Mouse (Mus musculus) heart, embryonic 12.5 days (tissue): ENCODE data around the gene Lfng. TPM values are rescaled to one million over a fixed set of nuclear protein-coding genes. Genes with fewer than 3 reads are reported as not detected.

Experiments used
- ATAC-seq: fragments of 200-750 bp; cut with Nextera tagmentation; 2 replicates; pipeline ENCODE4 v1.8.0; 2017; ENCODE audit warnings: moderate TSS enrichment, moderate library complexity; ENCODE audit not compliant: insufficient number of reproducible peaks, low FRiP score
- H3K27ac ChIP-seq: fragments of 300-500 bp; sonication (generic); 2 replicates; pipeline ENCODE4 v1.5.1; 2016; ENCODE audit warnings: mild to moderate bottlenecking, moderate library complexity; ENCODE audit not compliant: poor library complexity, severe bottlenecking
- H3K27me3 ChIP-seq: fragments of 300-500 bp; sonication (generic); replicated peaks from 2 replicates; pipeline ENCODE4 v1.6.1; 2016; ENCODE audit warnings: mild to moderate bottlenecking, moderate library complexity
- H3K36me3 ChIP-seq: fragments of 300-500 bp; sonication (generic); 2 replicates; pipeline ENCODE4 v1.6.1; 2016; ENCODE audit warnings: mild to moderate bottlenecking, moderate library complexity
- H3K4me1 ChIP-seq: fragments of 300-500 bp; sonication (generic); replicated peaks from 2 replicates; pipeline ENCODE4 v1.6.1; 2016; ENCODE audit warnings: mild to moderate bottlenecking
- H3K4me2 ChIP-seq: fragments of 300-500 bp; sonication (generic); 2 replicates; pipeline ENCODE4 v1.6.1; 2016; ENCODE audit warnings: mild to moderate bottlenecking, moderate library complexity
- H3K4me3 ChIP-seq: fragments of 300-500 bp; sonication (generic); 2 replicates; pipeline ENCODE4 v1.5.1; 2016; ENCODE audit warnings: mild to moderate bottlenecking
- H3K9ac ChIP-seq: fragments of 300-500 bp; sonication (generic); 2 replicates; pipeline ENCODE4 v1.6.1; 2016; ENCODE audit warnings: mild to moderate bottlenecking, moderate library complexity
- H3K9me3 ChIP-seq: fragments of 300-500 bp; sonication (generic); replicated peaks from 2 replicates; pipeline ENCODE4 v1.6.1; 2016; ENCODE audit warnings: mild to moderate bottlenecking, moderate library complexity
- WGBS: fragments of 180-500 bp; shearing (Covaris S2); methylation state at CpG from one replicate; pipeline ENCODE4 v1.1.7; 2016; 5-methylcytosine and 5-hydroxymethylcytosine counted together
- polyA plus RNA-seq: library from polyadenylated mRNA; unstranded; fragments of >200 nt; fragmentation: Nextera tagmentation; extraction: Ambion mirVana; gene quantifications from 2 replicates; pipeline ENCODE4 v1.2.1, GENCODE M21; 2016

Gene Lfng
- polyA plus RNA-seq, 1 experiment from 2014 or later: 2.9 TPM

- Histone ChIP-seq H3K27me3 (peaks cover 18% of the 10 kb centered on the region), H3K4me2 (no peak overlapping the region), H3K27ac (no peak overlapping the region), H3K4me1 (peaks cover 10% of the 10 kb centered on the region), H3K36me3 (0 out of 2 replicates have a peak, but pooled peaks cover 1% of the 10 kb centered on the region), H3K4me3 (no peak overlapping the region), H3K9me3 (no peaks in the 10 kb centered on the region), H3K9ac (no peak overlapping the region)
- ATAC-seq: no peak
- WGBS: 79% methylated on average over 6 of the region's 6 CpGs
Measured at GRCm38 (mm10) chr5:140616110-140616503, 9.0 kb downstream of the Lfng start.

- ATAC-seq: no peak
- Histone ChIP-seq H3K36me3 (peaks cover 7% of the 10 kb centered on the region; the same call in 1 of the 2 replicates), H3K9ac (no peak overlapping the region), H3K27me3 (peaks cover 17% of the 10 kb centered on the region), H3K4me2 (no peak overlapping the region), H3K27ac (no peak overlapping the region), H3K9me3 (no peaks in the 10 kb centered on the region), H3K4me3 (no peak overlapping the region), H3K4me1 (peaks cover 4% of the 10 kb centered on the region)
- WGBS: 62% methylated on average over 9 of the region's 9 CpGs
Measured at GRCm38 (mm10) chr5:140616691-140617090, 9.6 kb downstream of the Lfng start.

GRCm38 (mm10) chr5:140617714-140618113 is 10.6 kb downstream of the Lfng start:
- H3K9me3 ChIP-seq: no peaks in the 10 kb centered on the region
- H3K4me3 ChIP-seq: no peak overlapping the region
- H3K9ac ChIP-seq: no peak overlapping the region
- peaks cover 17% of the 10 kb centered on the region for H3K36me3 ChIP-seq
- no peak overlapping the region for H3K27ac ChIP-seq
- WGBS: 65% methylated on average over 5 of the region's 5 CpGs
- H3K27me3 ChIP-seq: peaks cover 7% of the 10 kb centered on the region
- no peaks in the 10 kb centered on the region; the same call in 1 of the 2 replicates for H3K4me1 ChIP-seq
- no peak for ATAC-seq
- no peak overlapping the region for H3K4me2 ChIP-seq

GRCm38 (mm10) chr5:140619151-140619771 is 12.1 kb downstream of the Lfng start:
- H3K9ac ChIP-seq: no peak overlapping the region
- H3K9me3 ChIP-seq: no peaks in the 10 kb centered on the region
- no peak overlapping the region for H3K4me2 ChIP-seq
- H3K4me3 ChIP-seq: no peak overlapping the region
- no peak for ATAC-seq
- no peaks in the 10 kb centered on the region; the same call in 1 of the 2 replicates for H3K4me1 ChIP-seq
- no peak overlapping the region for H3K27ac ChIP-seq
- no peaks in the 10 kb centered on the region for H3K27me3 ChIP-seq
- 20% methylated on average over 6 of the region's 6 CpGs for WGBS
- H3K36me3 ChIP-seq: peaks cover 31% of the 10 kb centered on the region

GRCm38 (mm10) chr5:140619895-140620736 is 13.0 kb downstream of the Lfng start:
- H3K4me2 ChIP-seq: no peak overlapping the region
- H3K27ac ChIP-seq: no peak overlapping the region
- no peak overlapping the region for H3K9ac ChIP-seq
- no peaks in the 10 kb centered on the region; the same call in 1 of the 2 replicates for H3K4me1 ChIP-seq
- WGBS: 59% methylated on average over 7 of the region's 7 CpGs
- no peaks in the 10 kb centered on the region for H3K27me3 ChIP-seq
- no peak overlapping the region for H3K4me3 ChIP-seq
- peaks cover 40% of the 10 kb centered on the region for H3K36me3 ChIP-seq
- no peaks in the 10 kb centered on the region for H3K9me3 ChIP-seq
- no peak for ATAC-seq

GRCm38 (mm10) chr5:140621092-140621491 is 14.0 kb downstream of the Lfng start:
- no peak overlapping the region for H3K4me2 ChIP-seq
- H3K4me3 ChIP-seq: no peak overlapping the region
- WGBS: 65% methylated on average over 9 of the region's 9 CpGs
- H3K4me1 ChIP-seq: no peaks in the 10 kb centered on the region; the same call in 1 of the 2 replicates
- H3K36me3 ChIP-seq: peaks cover 49% of the 10 kb centered on the region
- no peaks in the 10 kb centered on the region for H3K9me3 ChIP-seq
- H3K27ac ChIP-seq: no peak overlapping the region
- no peaks in the 10 kb centered on the region for H3K27me3 ChIP-seq
- H3K9ac ChIP-seq: no peak overlapping the region
- no peak for ATAC-seq

- H3K4me2 ChIP-seq: no peak overlapping the region
- H3K27me3 ChIP-seq: no peaks in the 10 kb centered on the region
- H3K27ac ChIP-seq: no peak overlapping the region
- no peak overlapping the region for H3K4me3 ChIP-seq
- no peak overlapping the region for H3K9ac ChIP-seq
- H3K9me3 ChIP-seq: no peaks in the 10 kb centered on the region
- H3K4me1 ChIP-seq: no peaks in the 10 kb centered on the region; the same call in 1 of the 2 replicates
- ATAC-seq: no peak
- 72% methylated on average over 10 of the region's 10 CpGs for WGBS
- peaks cover 54% of the 10 kb centered on the region for H3K36me3 ChIP-seq
Measured at GRCm38 (mm10) chr5:140621517-140621916, 14.4 kb downstream of the Lfng start.

GRCm38 (mm10) chr5:140622978-140623670 is 16.0 kb downstream of the Lfng start:
- H3K27ac ChIP-seq: no peak overlapping the region
- H3K9me3 ChIP-seq: peaks cover 7% of the 10 kb centered on the region
- H3K27me3 ChIP-seq: no peaks in the 10 kb centered on the region
- no peak overlapping the region for H3K9ac ChIP-seq
- H3K4me2 ChIP-seq: no peak overlapping the region
- H3K36me3 ChIP-seq: peaks cover 70% of the 10 kb centered on the region
- no peaks in the 10 kb centered on the region; the same call in 1 of the 2 replicates for H3K4me1 ChIP-seq
- ATAC-seq: no peak
- H3K4me3 ChIP-seq: no peak overlapping the region
- 93% methylated on average over 23 of the region's 23 CpGs for WGBS

GRCm38 (mm10) chr5:140623791-140624190 is 16.7 kb downstream of the Lfng start:
- WGBS: 69% methylated on average over 4 of the region's 4 CpGs
- peaks cover 76% of the 10 kb centered on the region for H3K36me3 ChIP-seq

GRCm38 (mm10) chr5:140624238-140624637 is 17.1 kb downstream of the Lfng start:
- H3K4me3 ChIP-seq: no peak overlapping the region
- H3K9ac ChIP-seq: no peak overlapping the region
- H3K9me3 ChIP-seq: peaks cover 17% of the 10 kb centered on the region
- no peak overlapping the region for H3K4me2 ChIP-seq
- no peak for ATAC-seq
- WGBS: 90% methylated on average over 5 of the region's 5 CpGs
- no peaks in the 10 kb centered on the region; the same call in 1 of the 2 replicates for H3K4me1 ChIP-seq
- H3K36me3 ChIP-seq: peaks cover 81% of the 10 kb centered on the region
- H3K27me3 ChIP-seq: no peaks in the 10 kb centered on the region
- no peak overlapping the region for H3K27ac ChIP-seq

More at GRCm38 (mm10) chr5:140623791-140624190, 16.7 kb downstream of the Lfng start:
- no peaks in the 10 kb centered on the region; the same call in 1 of the 2 replicates for H3K4me1 ChIP-seq
- H3K9me3 ChIP-seq: peaks cover 12% of the 10 kb centered on the region
- H3K27me3 ChIP-seq: no peaks in the 10 kb centered on the region
- no peak overlapping the region for H3K27ac ChIP-seq
- no peak overlapping the region for H3K4me3 ChIP-seq
- H3K4me2 ChIP-seq: no peak overlapping the region
- H3K9ac ChIP-seq: no peak overlapping the region
- no peak for ATAC-seq

- no peaks in the 10 kb centered on the region; the same call in 1 of the 2 replicates for H3K4me1 ChIP-seq
- H3K36me3 ChIP-seq: peaks cover 88% of the 10 kb centered on the region
- no peak for ATAC-seq
- H3K4me3 ChIP-seq: no peak overlapping the region
- no peak overlapping the region for H3K27ac ChIP-seq
- H3K4me2 ChIP-seq: no peak overlapping the region
- 87% methylated on average over 13 of the region's 13 CpGs for WGBS
- no peaks in the 10 kb centered on the region for H3K27me3 ChIP-seq
- peaks cover 17% of the 10 kb centered on the region for H3K9me3 ChIP-seq
- H3K9ac ChIP-seq: no peak overlapping the region
Measured at GRCm38 (mm10) chr5:140624961-140625360, 17.8 kb downstream of the Lfng start.
